In the genomic region with DNA sequence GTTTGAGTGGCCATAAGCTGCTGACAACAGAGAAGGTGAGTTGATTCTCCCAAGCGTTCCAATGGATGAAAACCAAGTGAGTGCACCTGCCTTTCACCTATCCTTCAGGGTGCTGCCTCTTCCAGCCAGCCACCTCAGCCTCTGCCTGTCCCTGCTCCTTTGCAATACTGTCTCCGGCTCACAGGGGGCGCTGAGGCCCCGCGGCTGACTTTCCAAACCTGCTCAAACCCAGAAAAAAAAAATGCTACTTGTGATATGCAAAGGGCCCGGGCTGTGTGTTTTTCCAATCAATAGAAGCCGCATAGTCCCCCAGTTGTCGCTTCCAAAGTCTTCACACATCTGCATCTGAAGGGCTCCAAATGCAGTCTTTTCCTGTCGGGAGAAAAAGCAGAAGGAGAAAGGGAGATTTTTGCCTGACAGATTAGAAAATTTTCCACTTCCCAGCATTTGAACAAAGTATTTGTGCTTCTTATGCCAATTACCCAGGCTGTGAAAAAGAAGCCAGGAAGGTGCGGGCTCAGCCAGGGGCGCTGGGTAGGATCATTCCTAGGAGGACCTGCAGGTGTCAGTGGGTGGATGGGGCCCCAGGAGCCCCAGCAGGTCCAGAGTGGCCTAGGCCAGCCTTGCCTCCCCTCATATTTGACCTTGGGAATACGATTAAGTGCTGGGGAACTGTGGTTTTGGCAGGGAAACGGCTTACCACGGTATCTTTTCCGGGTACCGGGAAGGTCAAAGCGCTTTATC, we compare ENCODE assay signal across 9 mouse cellular contexts.
DNase-seq lines count a peak whose midpoint lies in the region; ATAC-seq lines count a peak whose summit lies in the region.
"Had no signal": no experiment of that assay in that cellular context is flagged by ENCODE, and none has a peak within 500 bp of the region (broad histone marks: within the 10 kb centered on the region; RNA-seq: fewer than 3 reads in every experiment).

No protein-coding gene starts in this region.

- H3K36me3 ChIP-seq in heart, embryonic 11.5 days (ENCODE audit: control insufficient read depth, insufficient read depth, low read length) = no peaks in the 10 kb centered on the region
- no peaks in the 10 kb centered on the region for H3K36me3 ChIP-seq in hindbrain, embryonic 12.5 days
- no peaks in the 10 kb centered on the region for H3K36me3 ChIP-seq in neural tube, embryonic 11.5 days (ENCODE audit: control insufficient read depth, insufficient read depth, low read length)

- no peak overlapping the region for H3K9ac ChIP-seq in heart, embryonic 11.5 days (ENCODE audit: low read depth, low read length)
- no peak overlapping the region for H3K9ac ChIP-seq in hindbrain, embryonic 12.5 days
- no peak overlapping the region for H3K9ac ChIP-seq in neural tube, embryonic 11.5 days (ENCODE audit: low read length)

- no peak overlapping the region for H3K27ac ChIP-seq in heart, embryonic 11.5 days (ENCODE audit: low read depth, low read length)
- no peak overlapping the region for H3K27ac ChIP-seq in hindbrain, embryonic 12.5 days
- no peak overlapping the region for H3K27ac ChIP-seq in neural tube, embryonic 11.5 days (ENCODE audit: low read depth, low read length)

- DNase-seq in heart, adult 18-20 months = peak; percentile 37 to 61
- peak; percentile 85 for DNase-seq in adrenal gland, adult 2 months
- peak; percentile 68 for DNase-seq in embryo, embryonic 11 days
- DNase-seq in left cerebral cortex, postnatal 25 days (ENCODE audit: low spot score in 2 of 2) = peak; percentile 86 to 93
- DNase-seq in neural tube, embryonic 11.5 days (ENCODE audit: low spot score) = peak; percentile 75
- peak; percentile 47 for DNase-seq in thymus, postnatal 4 days

- intact Hi-C loops in left cerebral cortex, postnatal 25 days (cut with DNase I) = loop anchor here (2.0 to 10.0 kb wide), 5 partner anchors 180 to 540 kb away; no protein-coding TSS in a partner anchor

- no peak for ATAC-seq in heart, embryonic 11.5 days (replicated peaks; ENCODE audit: insufficient number of reproducible peaks, low FRiP score, low TSS enrichment)
- 0 out of 2 replicates have a peak, but pooled peaks have one; percentile 44 for ATAC-seq in hindbrain, embryonic 12.5 days (ENCODE audit: low FRiP score)
- ATAC-seq in neural tube, embryonic 11.5 days (ENCODE audit: insufficient read depth, low FRiP score, low TSS enrichment) = no peak

- H3K4me1 ChIP-seq in heart, embryonic 11.5 days (ENCODE audit: control insufficient read depth, insufficient read depth, low read length) = no peaks in the 10 kb centered on the region
- no peaks in the 10 kb centered on the region for H3K4me1 ChIP-seq in hindbrain, embryonic 12.5 days
- no peaks in the 10 kb centered on the region for H3K4me1 ChIP-seq in neural tube, embryonic 11.5 days (ENCODE audit: control insufficient read depth, insufficient read depth, low read length)

- peaks cover 6% of the 10 kb centered on the region; the same call in 1 of the 2 replicates for H3K27me3 ChIP-seq in heart, embryonic 11.5 days (ENCODE audit: control insufficient read depth, insufficient read depth, low read length)
- peaks cover 13% of the 10 kb centered on the region; the same call in 1 of the 2 replicates for H3K27me3 ChIP-seq in hindbrain, embryonic 12.5 days
- no peaks in the 10 kb centered on the region for H3K27me3 ChIP-seq in neural tube, embryonic 11.5 days (ENCODE audit: control insufficient read depth, insufficient read depth, low read length)
- H3K27me3 ChIP-seq: CH12.LX had no signal

- H3K4me2 ChIP-seq in heart, embryonic 11.5 days = no peak overlapping the region
- no peak overlapping the region for H3K4me2 ChIP-seq in hindbrain, embryonic 12.5 days (replicated peaks)
- no peak overlapping the region for H3K4me2 ChIP-seq in neural tube, embryonic 11.5 days (ENCODE audit: low read depth)

- no peak overlapping the region for H3K4me3 ChIP-seq in heart, embryonic 11.5 days (ENCODE audit: low read depth, low read length)
- no peak overlapping the region for H3K4me3 ChIP-seq in hindbrain, embryonic 12.5 days
- no peak overlapping the region for H3K4me3 ChIP-seq in neural tube, embryonic 11.5 days (ENCODE audit: low read depth, low read length)

- H3K9me3 ChIP-seq in heart, embryonic 11.5 days (replicated peaks; ENCODE audit: control insufficient read depth, low read length) = no peaks in the 10 kb centered on the region
- no peaks in the 10 kb centered on the region for H3K9me3 ChIP-seq in hindbrain, embryonic 12.5 days (replicated peaks)
- no peaks in the 10 kb centered on the region for H3K9me3 ChIP-seq in neural tube, embryonic 11.5 days (ENCODE audit: control insufficient read depth, low read length)

- 24% methylated on average over 17 of the region's 17 CpGs for WGBS in heart, embryonic 11.5 days (ENCODE audit: insufficient replicate concordance)
- WGBS in hindbrain, embryonic 12.5 days = 27% methylated on average over 17 of the region's 17 CpGs
- 31% methylated on average over 17 of the region's 17 CpGs for WGBS in neural tube, embryonic 11.5 days
